Mouse (Mus musculus) layer of hippocampus, postnatal 36 days (tissue): ENCODE results near the gene Ccl27a. TPM values are rescaled to one million over a fixed set of nuclear protein-coding genes. Genes with fewer than 3 reads are reported as not detected.
A peak's percentile ranks its signal among the peaks of the same experiment; 100 is the strongest.

ENCODE experiments used
- DNase-seq, 2 experiments: peaks; one replicate each; pipeline ENCODE4 v3.0.0; 2022
- total RNA-seq, 2 experiments: library from RNA; stranded (reverse); gene quantifications; 2 replicates each; pipeline ENCODE4 v1.2.3; 2021

The Ccl27a gene
- total RNA-seq, 2 experiments from 2014 or later, result 137 to 138 TPM

GRCm38 (mm10) chr4:41755338-41756305 lies 18.4 kb downstream of the Ccl27a start, which contains the start of gene Sigmar1:
TSS of gene Sigmar1 (minus strand) at chr4:41756157.
- DNase-seq, result peak; percentile 78 to 82

DNA sequence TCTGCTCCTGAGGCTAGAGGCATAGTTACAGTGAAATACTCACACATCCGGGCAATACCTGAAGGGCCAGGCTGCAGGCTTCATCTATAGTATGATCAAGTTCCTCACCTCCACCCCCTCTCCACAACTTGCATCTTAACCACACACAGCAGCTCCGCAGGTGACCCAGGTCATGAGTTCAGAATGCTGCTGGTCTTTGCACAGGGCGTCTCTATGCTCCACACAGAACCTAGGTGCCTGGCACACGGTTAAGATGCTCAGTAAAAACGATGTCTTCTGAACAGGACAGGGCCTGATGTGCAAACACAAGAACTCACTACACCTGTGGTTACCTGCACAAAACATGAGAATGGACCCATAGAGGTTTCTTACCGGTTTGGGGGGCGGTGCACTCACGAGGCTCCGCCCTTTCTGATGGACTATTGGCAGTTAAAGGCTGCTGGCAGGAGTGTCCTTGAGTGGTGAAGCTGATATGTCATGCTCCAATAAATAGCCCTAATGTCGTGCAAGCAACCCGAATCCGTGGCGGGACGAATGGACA lies 19.2 kb downstream of the Ccl27a start, which contains the start of gene Galt:
Gene Galt (plus strand): TSS at position 432 of the 541 bp plus-strand sequence.
- no peak for DNase-seq

- DNase-seq, result no peak
Observed at GRCm38 (mm10) chr4:41745021-41745420, 29.0 kb downstream of the Ccl27a start.

- DNase-seq, result no peak
Observed at GRCm38 (mm10) chr4:41744131-41744530, 29.9 kb downstream of the Ccl27a start.

DNA sequence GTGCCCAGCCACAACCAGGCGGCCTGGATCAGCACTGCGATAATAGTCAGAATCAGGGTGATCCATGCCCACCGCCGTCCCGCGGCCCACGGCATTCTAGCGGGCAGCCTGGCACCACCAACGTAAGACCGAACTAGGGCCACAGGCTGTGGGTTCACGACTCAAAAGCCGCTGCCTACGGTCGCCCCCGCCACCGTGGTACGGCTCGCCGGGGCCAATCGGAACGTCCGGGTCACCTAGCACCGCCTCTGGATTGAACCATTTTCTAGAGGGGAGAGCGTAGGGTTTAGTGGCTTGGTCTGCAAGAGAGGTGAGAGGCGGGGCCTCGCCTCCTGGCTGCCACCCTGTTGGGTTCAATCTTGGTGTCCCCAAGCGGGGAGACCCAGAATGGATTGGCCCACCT lies 32.9 kb downstream of the Ccl27a start:
- peak; percentile 93 for DNase-seq

GRCm38 (mm10) chr4:41740380-41741157 lies 33.5 kb downstream of the Ccl27a start:
- DNase-seq, result no peak

GRCm38 (mm10) chr4:41739260-41739659 lies 34.8 kb downstream of the Ccl27a start:
- no peak for DNase-seq

- no peak for DNase-seq
Observed at GRCm38 (mm10) chr4:41738256-41738603, 35.8 kb downstream of the Ccl27a start.

- peak; percentile 72 to 74 for DNase-seq
Observed at GRCm38 (mm10) chr4:41737602-41738255, 36.3 kb downstream of the Ccl27a start.

DNA sequence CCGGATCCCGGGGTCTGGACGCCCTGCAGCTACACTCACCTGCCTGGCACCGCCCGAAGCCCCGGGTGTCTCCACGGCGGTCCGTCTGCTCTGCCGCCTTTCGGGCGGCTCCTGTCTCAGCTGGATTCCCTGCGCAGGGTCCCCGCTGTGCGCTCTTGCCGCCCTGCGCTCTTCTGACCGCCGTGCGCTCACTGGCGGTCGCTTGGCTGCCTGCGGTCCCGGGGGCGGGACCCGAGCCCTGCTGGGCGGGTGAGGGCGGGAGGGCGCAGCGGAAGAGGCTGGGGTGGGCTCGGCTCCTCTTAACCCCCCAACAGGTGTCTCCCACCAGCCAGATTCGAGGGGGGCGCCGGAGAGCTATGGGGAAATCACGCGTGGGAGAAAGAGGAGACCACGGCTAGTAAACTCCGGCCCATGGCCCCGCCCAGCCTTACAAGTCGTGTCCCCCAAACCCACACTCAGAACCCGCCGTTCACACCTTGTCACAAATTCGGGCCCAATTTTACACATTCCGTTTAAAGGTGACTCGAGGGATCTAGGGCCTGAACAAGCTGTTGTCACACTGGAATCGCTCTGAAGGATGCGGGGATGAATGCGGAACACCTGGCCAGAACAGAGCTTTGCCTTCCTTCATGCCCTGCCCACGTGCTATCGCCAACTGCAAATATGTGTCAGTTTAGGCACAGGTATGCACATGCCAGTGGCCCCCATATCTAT lies 42.8 kb downstream of the Ccl27a start, which contains the start of gene Arid3c:
Gene Arid3c (minus strand): TSS at position 91 of the 714 bp plus-strand sequence.
- DNase-seq, result no peak

DNA sequence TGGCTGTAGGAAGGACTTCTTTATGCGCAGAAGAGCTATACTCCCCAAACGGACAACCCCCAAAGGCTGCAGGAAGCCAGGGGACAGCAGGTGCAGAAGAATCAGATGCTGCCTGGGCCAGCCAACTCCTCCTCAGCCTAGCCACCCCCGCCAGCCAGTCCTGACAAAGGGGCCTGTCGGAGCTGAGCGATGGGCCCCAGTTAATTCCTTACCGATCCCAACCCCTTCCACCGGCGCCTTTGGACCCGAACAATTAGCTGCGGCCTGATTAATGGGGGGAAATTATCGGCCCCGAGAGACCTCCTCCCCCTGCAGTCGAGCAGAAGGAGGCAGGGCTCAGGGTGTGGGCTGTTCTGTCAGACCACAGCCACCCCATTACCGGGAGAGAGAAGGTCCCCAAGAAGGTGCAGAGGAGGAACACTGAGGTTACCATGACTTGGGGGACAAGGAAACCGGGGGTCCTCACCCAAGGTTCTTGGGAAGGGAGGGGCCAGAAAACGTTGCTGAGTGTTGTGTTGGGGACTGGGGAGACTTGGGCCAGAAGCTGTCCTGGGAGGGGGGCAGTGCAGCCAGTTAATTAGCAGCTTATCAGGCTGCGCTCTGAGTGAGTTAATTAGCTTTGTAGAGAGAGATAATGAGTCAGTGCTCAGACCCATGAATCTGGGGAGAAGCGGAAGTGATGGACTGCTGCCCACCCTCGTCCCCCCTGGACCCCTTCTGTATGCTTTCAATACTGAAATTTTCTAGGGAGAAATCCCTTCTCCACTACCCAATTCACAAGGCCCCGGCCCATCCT lies 47.0 kb downstream of the Ccl27a start:
- no peak for DNase-seq

DNA sequence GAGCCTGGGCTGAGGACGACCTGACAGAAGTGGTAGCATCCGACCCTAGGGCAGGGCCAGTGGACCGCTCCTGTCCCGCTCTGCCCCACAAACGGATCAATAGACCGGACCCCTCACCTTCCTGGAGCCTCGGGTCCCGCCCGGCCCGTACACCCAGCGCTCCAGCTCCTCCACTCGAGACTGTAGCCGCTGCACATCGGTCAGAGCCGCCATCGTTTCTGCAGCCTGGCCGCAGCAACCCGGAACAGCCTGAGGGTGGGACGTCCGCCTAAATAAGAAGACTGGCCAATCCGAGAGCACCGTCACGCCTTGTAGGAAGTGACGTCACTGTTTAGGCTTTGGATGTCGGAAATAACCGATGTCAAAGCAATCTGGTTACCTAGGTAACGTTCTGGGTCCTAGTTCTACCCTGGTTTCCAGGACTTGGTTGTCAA lies 51.1 kb downstream of the Ccl27a start, which contains the start of gene Dctn3:
Gene Dctn3 (minus strand): TSS at position 253 of the 434 bp plus-strand sequence.
- peak; percentile 84 to 88 for DNase-seq

Other genes starting within 250 kb of the Ccl27a start
- gene Fam219a, start 204.7 kb downstream of the Ccl27a start, total RNA-seq, result 100 to 1,000 TPM; 151 to 152 TPM
- 10 to 100 TPM in 1 of 2 experiments, 1 to 10 TPM in 1; 8.2 to 10.1 TPM for gene Dnaic1, start 204.5 kb downstream of the Ccl27a start, total RNA-seq
- 10 to 100 TPM; 60.2 to 64.3 TPM for gene Enho, start 133.9 kb downstream of the Ccl27a start, total RNA-seq
- gene Cntfr, start 77.2 kb downstream of the Ccl27a start, total RNA-seq, result 10 to 100 TPM; 90.8 to 97.6 TPM
- gene Il11ra1, start 74.3 kb downstream of the Ccl27a start, total RNA-seq, result 10 to 100 TPM; 37.0 to 38.0 TPM
- 10 to 100 TPM; 30.0 to 33.1 TPM for gene Rpp25l, start 60.7 kb downstream of the Ccl27a start, total RNA-seq
- 100 to 1,000 TPM; 143 to 154 TPM for gene Dctn3, start 51.1 kb downstream of the Ccl27a start, total RNA-seq
- gene Arid3c, start 43.1 kb downstream of the Ccl27a start, total RNA-seq, result not detected
- 10 to 100 TPM; 51.5 to 52.1 TPM for gene Galt, start 19.0 kb downstream of the Ccl27a start, total RNA-seq
- gene Sigmar1, start 18.1 kb downstream of the Ccl27a start, total RNA-seq, result 10 to 100 TPM; 38.6 to 41.1 TPM
- not detected for gene Gm21541, start 129.4 kb upstream of the Ccl27a start, total RNA-seq
- gene Gm20878, start 167.3 kb upstream of the Ccl27a start, total RNA-seq, result 10 to 100 TPM; 17.4 to 20.9 TPM
- 1 to 10 TPM; 1.2 to 1.8 TPM for gene Fam205a4, start 191.8 kb upstream of the Ccl27a start, total RNA-seq